Mouse (Mus musculus) liver, embryonic 14.5 days (tissue): ENCODE measurements around the gene Coro1c.

Source experiments
- CTCF ChIP-seq: IDR thresholded peaks from 2 replicates; pipeline ENCODE4 v1.5.1; 2016; ENCODE audit warnings: antibody characterized with exemption, low read depth, control low read depth
- EP300 ChIP-seq: IDR thresholded peaks from 2 replicates; pipeline ENCODE4 v1.6.1; 2016; ENCODE audit warnings: antibody characterized with exemption, low read depth

- no peak for TF ChIP-seq EP300
- no peak for TF ChIP-seq CTCF
These were observed 29.5 kb downstream of the Coro1c start for GRCm38 (mm10) chr5:113878943-113879617.
